Mouse (Mus musculus) testis, adult 2 months (tissue): ENCODE data around the gene Pgap3. TPM values are rescaled to one million over a fixed set of nuclear protein-coding genes. Genes with fewer than 3 reads are reported as not detected.

Source experiments
- H3K27ac ChIP-seq: fragments of 200-500 bp; 2 replicates; pipeline ENCODE4 v1.5.1; 2012; ENCODE audit warnings: low read depth, low read length; ENCODE audit not compliant: control insufficient read depth, insufficient read depth
- H3K27me3 ChIP-seq: fragments of 200-500 bp; 2 replicates; pipeline ENCODE4 v1.6.1; 2012; ENCODE audit warnings: mild to moderate bottlenecking, low read length, moderate library complexity; ENCODE audit not compliant: control insufficient read depth, insufficient read depth
- H3K36me3 ChIP-seq: fragments of 200-500 bp; 2 replicates; pipeline ENCODE4 v1.6.1; 2012; ENCODE audit warnings: mild to moderate bottlenecking, low read length; ENCODE audit not compliant: control insufficient read depth, insufficient read depth
- H3K4me1 ChIP-seq: fragments of 200-500 bp; 2 replicates; pipeline ENCODE4 v1.6.1; 2012; ENCODE audit warnings: low read length; ENCODE audit not compliant: control insufficient read depth, insufficient read depth
- H3K4me3 ChIP-seq: fragments of 200-500 bp; 2 replicates; pipeline ENCODE4 v1.5.1; 2012; ENCODE audit warnings: low read depth, mild to moderate bottlenecking, low read length, moderate library complexity, mixed read lengths; ENCODE audit not compliant: control insufficient read depth
- CTCF ChIP-seq: fragments of 200-500 bp; IDR thresholded peaks from 2 replicates; pipeline ENCODE4 v1.5.1; 2012; ENCODE audit warnings: low read depth, mild to moderate bottlenecking, inconsistent platforms, low read length, moderate library complexity; ENCODE audit not compliant: control insufficient read depth, insufficient read depth, insufficient replicate concordance
- POLR2A ChIP-seq: fragments of 200-500 bp; IDR thresholded peaks from 2 replicates; pipeline ENCODE4 v1.6.1; 2012; ENCODE audit warnings: low read depth, mild to moderate bottlenecking, inconsistent platforms, low read length, moderate library complexity; ENCODE audit not compliant: control insufficient read depth
- polyA plus RNA-seq: library from polyadenylated mRNA; depleted of rRNA; stranded (reverse); fragments of >200 nt; gene quantifications from 2 replicates; pipeline ENCODE4 v1.2.3, GENCODE M21; 2012

Gene Pgap3
- polyA plus RNA-seq, 1 experiment = 4.9 TPM

- Histone ChIP-seq H3K27ac (no peak overlapping the region), H3K27me3 (no peaks in the 10 kb centered on the region), H3K4me3 (no peak overlapping the region), H3K36me3 (no peaks in the 10 kb centered on the region), H3K4me1 (peaks cover 26% of the 10 kb centered on the region)
- TF ChIP-seq CTCF (no peak), POLR2A (no peak)
These were observed 7.6 kb downstream of the Pgap3 start for GRCm38 (mm10) chr11:98392645-98393044.

- Histone ChIP-seq H3K27me3 (no peaks in the 10 kb centered on the region), H3K4me3 (no peak overlapping the region)
- no peak for TF ChIP-seq POLR2A
- TF ChIP-seq CTCF = no peak
These were observed 8.3 kb downstream of the Pgap3 start for GRCm38 (mm10) chr11:98392034-98392433.

DNA sequence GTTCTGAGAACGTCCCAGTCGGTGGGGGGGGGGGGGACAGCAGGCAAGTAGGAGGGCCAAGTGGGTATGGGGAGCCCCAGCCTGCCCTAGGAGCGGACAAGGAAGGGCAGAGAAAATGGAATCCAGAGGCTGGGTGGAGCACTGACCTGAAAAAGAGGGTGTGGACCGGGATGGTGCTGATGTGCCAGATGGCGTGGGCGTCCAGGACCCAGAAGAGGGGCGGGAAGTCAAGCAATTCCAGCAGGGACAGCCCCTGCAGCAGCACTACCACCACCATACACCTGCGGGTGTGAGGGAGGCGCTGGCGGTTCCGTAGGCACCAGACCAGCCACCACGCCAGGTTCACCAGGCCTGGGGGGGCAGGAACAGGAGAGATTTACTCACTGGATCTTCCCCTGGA, 10.1 kb downstream of the Pgap3 start:
- H3K4me3 ChIP-seq = no peak overlapping the region
- H3K27ac ChIP-seq = no peak overlapping the region
- H3K27me3 ChIP-seq = no peaks in the 10 kb centered on the region
- H3K36me3 ChIP-seq = no peaks in the 10 kb centered on the region
- TF ChIP-seq POLR2A = no peak
- TF ChIP-seq CTCF = no peak
- H3K4me1 ChIP-seq = peaks cover 33% of the 10 kb centered on the region

More at GRCm38 (mm10) chr11:98392034-98392433, 8.3 kb downstream of the Pgap3 start:
- peaks cover 29% of the 10 kb centered on the region for H3K4me1 ChIP-seq
- H3K36me3 ChIP-seq = no peaks in the 10 kb centered on the region
- H3K27ac ChIP-seq = no peak overlapping the region

- no peaks in the 10 kb centered on the region for H3K27me3 ChIP-seq
- no peak for TF ChIP-seq POLR2A
- peak; percentile 39; the same call in 1 of the 2 replicates for TF ChIP-seq CTCF
- peaks cover 30% of the 10 kb centered on the region for H3K4me1 ChIP-seq
- no peaks in the 10 kb centered on the region for H3K36me3 ChIP-seq
- no peak overlapping the region for H3K4me3 ChIP-seq
- H3K27ac ChIP-seq = no peak overlapping the region
These were observed 11.0 kb downstream of the Pgap3 start for GRCm38 (mm10) chr11:98389221-98389780.

DNA sequence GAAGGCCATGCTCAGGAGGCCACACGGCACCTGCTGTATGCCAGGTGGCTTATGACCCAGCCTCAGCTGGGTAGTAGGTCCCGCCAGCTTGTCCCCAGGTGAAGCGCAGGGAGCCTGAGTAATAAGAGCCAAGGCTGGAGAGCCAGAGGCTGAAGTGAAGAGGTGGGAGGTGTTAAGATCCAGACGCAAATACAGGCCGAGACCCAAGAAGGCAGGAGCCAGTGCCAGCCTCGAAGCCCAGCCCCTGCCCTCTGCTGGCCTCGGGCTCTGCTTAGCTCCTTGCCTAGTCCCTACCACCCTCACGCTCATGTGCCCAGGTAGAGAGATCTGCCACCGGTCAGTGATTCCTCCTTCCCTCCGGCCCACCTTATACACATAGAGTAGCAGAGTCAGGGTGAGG, 12.0 kb downstream of the Pgap3 start:
- Histone ChIP-seq H3K27ac (no peak overlapping the region), H3K4me1 (peaks cover 20% of the 10 kb centered on the region), H3K4me3 (no peak overlapping the region), H3K36me3 (no peaks in the 10 kb centered on the region), H3K27me3 (no peaks in the 10 kb centered on the region)
- no peak for TF ChIP-seq CTCF

DNA sequence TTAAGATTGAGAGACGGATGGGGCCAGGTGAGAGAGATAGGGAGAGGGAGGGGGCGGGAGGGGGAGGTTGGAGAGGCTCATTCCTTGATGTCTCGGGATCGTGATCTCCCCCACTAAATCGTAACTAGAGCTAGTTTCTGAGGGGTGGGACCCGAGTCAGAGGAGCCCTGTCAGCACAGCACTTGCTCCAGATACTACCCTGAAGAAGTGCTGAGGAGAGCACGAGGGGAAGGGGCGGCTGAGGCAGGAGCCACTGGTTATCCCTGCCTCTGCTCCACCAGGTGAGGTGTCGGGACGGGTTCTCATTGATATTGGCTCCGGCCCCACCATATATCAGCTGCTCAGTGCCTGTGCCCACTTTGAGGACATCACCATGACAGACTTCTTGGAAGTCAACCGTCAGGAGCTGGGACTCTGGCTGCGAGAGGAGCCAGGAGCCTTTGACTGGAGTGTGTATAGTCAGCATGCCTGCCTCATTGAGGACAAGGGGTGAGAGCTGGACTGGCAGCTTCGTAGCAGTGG, 13.2 kb downstream of the Pgap3 start:
- H3K27me3 ChIP-seq = no peaks in the 10 kb centered on the region
- no peak overlapping the region; the same call in 1 of the 2 replicates for H3K4me3 ChIP-seq
- no peaks in the 10 kb centered on the region for H3K36me3 ChIP-seq
- peaks cover 15% of the 10 kb centered on the region for H3K4me1 ChIP-seq
- TF ChIP-seq POLR2A = no peak
- no peak for TF ChIP-seq CTCF
- H3K27ac ChIP-seq = no peak overlapping the region

- TF ChIP-seq CTCF (no peak), POLR2A (no peak)
- Histone ChIP-seq H3K4me1 (peaks cover 15% of the 10 kb centered on the region), H3K36me3 (no peaks in the 10 kb centered on the region), H3K4me3 (peak overlapping the region; percentile 26), H3K27me3 (no peaks in the 10 kb centered on the region), H3K27ac (no peak overlapping the region)
These were observed 13.7 kb downstream of the Pgap3 start for GRCm38 (mm10) chr11:98386596-98386995.
